Mouse (Mus musculus): ENCODE results near the gene Mst1r. TPM values are rescaled to one million over a fixed set of nuclear protein-coding genes. Genes with fewer than 3 reads are reported as not detected.

The Mst1r gene
- total and polyA plus RNA-seq, 3 experiments = not detected

- Histone ChIP-seq H3K79me2 (replicated peaks; ENCODE audit: control insufficient read depth, extremely low read depth, insufficient read depth, poor library complexity, severe bottlenecking) (no peaks in the 10 kb centered on the region), H3K4me2 (ENCODE audit: insufficient read depth, low read depth, poor library complexity, severe bottlenecking) (no peak overlapping the region), H3K27me3 (replicated peaks) (no peaks in the 10 kb centered on the region), H3K27ac (ENCODE audit: insufficient read depth, low read depth) (no peak overlapping the region), H3K4me3 (replicated peaks in 1 of 3; ENCODE audit: low read depth in 2 of 3, low read length in 2 of 3, poor library complexity in 1 of 3) (no peak overlapping the region), H3K4me1 (ENCODE audit: control insufficient read depth in 1 of 2, insufficient read depth in 2 of 2) (peaks cover 3 to 25% of the 10 kb centered on the region in 2 experiments), H3K9ac (ENCODE audit: insufficient read depth, low read depth) (no peak overlapping the region), H3K36me3 (replicated peaks in 1 of 2; ENCODE audit: control insufficient read depth in 1 of 2, insufficient read depth in 1 of 2, low read length in 1 of 2) (peaks cover 62 to 97% of the 10 kb centered on the region in 2 experiments), H3K9me3 (replicated peaks; ENCODE audit: low read length) (no peaks in the 10 kb centered on the region)
- no peak for TF ChIP-seq NRF1 (IDR thresholded peaks at IDR 0.05; ENCODE audit: low read depth, low read length)
- TF ChIP-seq MAZ (IDR thresholded peaks at IDR 0.05; ENCODE audit: low read depth, low read length) = no peak
- no peak for TF ChIP-seq TCF12 (IDR thresholded peaks at IDR 0.05; ENCODE audit: low read depth, low read length)
- TF ChIP-seq SMC3 (IDR thresholded peaks at IDR 0.05; ENCODE audit: low read depth, low read length) = peak; percentile 39
- peak in 1 of 2 experiments; percentile 46; a peak in 2 of 4 replicates for TF ChIP-seq CTCF (conservative IDR thresholded peaks at IDR 0.05 in 1 of 2, IDR thresholded peaks at IDR 0.05 in 1 of 2; ENCODE audit: low read depth in 2 of 2, low read length in 2 of 2)
- dilution Hi-C loops (cut with MboI; ENCODE audit: extremely low pct_ligation_motif_present, extremely low pct_unique_long_range_greater_than_20kb, low sequenced_read_pairs) (no loop called here), in situ Hi-C loops (cut with MboI; ENCODE audit: low pct_ligation_motif_present, low pct_unique_long_range_greater_than_20kb, low sequenced_read_pairs) (loop anchor here (5.0 kb wide), 1 partner anchor 36 kb away; the partner anchor contains the start of gene Gm20662)
- no peak for DNase-seq (ENCODE audit: extremely low read depth)
These were observed 54.3 kb downstream of the Mst1r start for GRCm38 (mm10) chr9:107960928-107961327.

- Histone ChIP-seq H3K9me3 (replicated peaks; ENCODE audit: low read length) (no peaks in the 10 kb centered on the region), H3K27me3 (replicated peaks) (no peaks in the 10 kb centered on the region), H3K36me3 (replicated peaks in 1 of 2; ENCODE audit: control insufficient read depth in 1 of 2, insufficient read depth in 1 of 2, low read length in 1 of 2) (peaks cover 64 to 97% of the 10 kb centered on the region in 2 experiments), H3K4me2 (ENCODE audit: insufficient read depth, low read depth, poor library complexity, severe bottlenecking) (no peak overlapping the region), H3K4me1 (ENCODE audit: control insufficient read depth in 1 of 2, insufficient read depth in 2 of 2) (peaks cover 3 to 25% of the 10 kb centered on the region in 2 experiments), H3K79me2 (replicated peaks; ENCODE audit: control insufficient read depth, extremely low read depth, insufficient read depth, poor library complexity, severe bottlenecking) (no peaks in the 10 kb centered on the region), H3K9ac (ENCODE audit: insufficient read depth, low read depth) (no peak overlapping the region), H3K4me3 (replicated peaks in 1 of 3; ENCODE audit: low read depth in 2 of 3, low read length in 2 of 3, poor library complexity in 1 of 3) (no peak overlapping the region), H3K27ac (ENCODE audit: insufficient read depth, low read depth) (no peak overlapping the region)
- dilution Hi-C loops (cut with MboI; ENCODE audit: extremely low pct_ligation_motif_present, extremely low pct_unique_long_range_greater_than_20kb, low sequenced_read_pairs) = no loop called here
- in situ Hi-C loops (cut with MboI; ENCODE audit: low pct_ligation_motif_present, low pct_unique_long_range_greater_than_20kb, low sequenced_read_pairs) = loop anchor here (5.0 kb wide), 1 partner anchor 36 kb away; the partner anchor contains the start of gene Gm20662
- DNase-seq (ENCODE audit: extremely low read depth) = no peak
- TF ChIP-seq USF2 (conservative IDR thresholded peaks at IDR 0.05; ENCODE audit: low read depth, low read length) (no peak), CTCF (conservative IDR thresholded peaks at IDR 0.05 in 1 of 2, IDR thresholded peaks at IDR 0.05 in 1 of 2; ENCODE audit: low read depth in 2 of 2, low read length in 2 of 2) (no peak), MXI1 (IDR thresholded peaks at IDR 0.05; ENCODE audit: low read depth, low read length) (no peak), TCF12 (IDR thresholded peaks at IDR 0.05; ENCODE audit: low read depth, low read length) (no peak), E2F4 (IDR thresholded peaks at IDR 0.05; ENCODE audit: insufficient replicate concordance, low read depth, low read length) (no peak), CHD1 (IDR thresholded peaks at IDR 0.05; ENCODE audit: low read depth, low read length) (no peak), NRF1 (IDR thresholded peaks at IDR 0.05; ENCODE audit: low read depth, low read length) (no peak), MAX (IDR thresholded peaks at IDR 0.05; ENCODE audit: low read length) (no peak), PAX5 (IDR thresholded peaks at IDR 0.05; ENCODE audit: low read length) (no peak), JUND (conservative IDR thresholded peaks at IDR 0.05; ENCODE audit: low read depth, low read length) (no peak), RCOR1 (conservative IDR thresholded peaks at IDR 0.05; ENCODE audit: low read depth, low read length) (no peak), SIN3A (IDR thresholded peaks at IDR 0.05; ENCODE audit: low read length) (no peak)
These were observed 54.7 kb downstream of the Mst1r start for GRCm38 (mm10) chr9:107961351-107961762.
